Mouse (Mus musculus): ENCODE data around the gene Cpne7. TPM values are rescaled to one million over a fixed set of nuclear protein-coding genes. Genes with fewer than 3 reads are reported as not detected.
A peak's percentile ranks its signal among the peaks of the same experiment; 100 is the strongest.

Cpne7 gene
- polyA plus RNA-seq (2015; fragmentation: Nextera tagmentation; extraction: Ambion mirVana), result 0.06 TPM in 2 replicates

- Histone ChIP-seq H3K9me3 (ENCODE audit: low read length) (no peaks in the 10 kb centered on the region), H3K9ac (replicated peaks) (peak within 1 kb of the TSS; percentile 41), H3K4me3 (ENCODE audit: low read depth, low read length) (peak within 1 kb of the TSS; percentile 46), H3K36me3 (replicated peaks; ENCODE audit: insufficient read depth, low read length) (no peaks in the 10 kb centered on the region), H3K4me2 (ENCODE audit: low read depth, low read length) (peak within 1 kb of the TSS; percentile 82), H3K27me3 (ENCODE audit: insufficient read depth, low read length) (peaks cover 40% of the 10 kb centered on the region), H3K4me1 (ENCODE audit: insufficient read depth) (peaks cover 15% of the 10 kb centered on the region), H3K27ac (ENCODE audit: low read depth) (no peak within 1 kb of the TSS)
- TF ChIP-seq EP300 (IDR thresholded peaks at IDR 0.05; ENCODE audit: low read depth) (no peak), CTCF (IDR thresholded peaks at IDR 0.05; ENCODE audit: low read depth) (no peak)
- DNase-seq, result peak; percentile 44
- ATAC-seq, result peak; percentile 51; the same call in 1 of the 2 replicates
- WGBS (ENCODE audit: insufficient replicate concordance), result 3% methylated on average over 48 of the region's 51 CpGs
These were observed at the start of gene Cpne7 for GRCm38 (mm10) chr8:123117127-123117731. Gene Cpne7, plus strand, starts transcription at chr8:123117374.

- WGBS (ENCODE audit: insufficient replicate concordance), result 80% methylated on average over 4 of the region's 4 CpGs
- no peaks in the 10 kb centered on the region for H3K27me3 ChIP-seq (ENCODE audit: insufficient read depth, low read length)
These were observed 46.0 kb upstream of the Cpne7 start for GRCm38 (mm10) chr8:123071176-123071575.

DNA sequence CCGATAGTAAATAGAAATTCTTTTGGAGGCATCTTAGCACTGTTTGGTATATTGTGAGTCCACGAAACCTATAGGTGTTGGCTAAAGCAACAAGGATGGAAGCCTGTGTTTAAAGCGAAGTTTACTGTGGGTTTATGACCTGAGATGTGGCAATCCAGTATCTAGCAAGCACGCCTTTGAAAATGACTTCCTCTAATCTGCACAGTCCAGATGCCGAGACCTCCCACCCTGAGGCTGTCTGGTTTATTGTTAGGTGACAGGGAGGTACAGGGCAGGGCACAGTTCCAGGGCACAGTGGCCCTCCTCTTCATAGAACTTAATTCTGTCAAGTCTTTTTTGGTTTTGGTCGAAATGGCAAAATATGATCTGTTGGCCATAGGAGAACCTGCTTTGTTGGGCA is 40.0 kb upstream of the Cpne7 start:
- H3K4me3 ChIP-seq (ENCODE audit: low read depth, low read length), result no peak overlapping the region
- DNase-seq (no peak), ATAC-seq (0 out of 2 replicates have a peak, but pooled peaks have one; percentile 38)
- 69% methylated on average over 6 of the region's 6 CpGs for WGBS (ENCODE audit: insufficient replicate concordance)
- no peaks in the 10 kb centered on the region for H3K4me1 ChIP-seq (ENCODE audit: insufficient read depth)
- no peaks in the 10 kb centered on the region for H3K27me3 ChIP-seq (ENCODE audit: insufficient read depth, low read length)
- H3K9ac ChIP-seq (replicated peaks), result no peak overlapping the region
- H3K36me3 ChIP-seq (replicated peaks; ENCODE audit: insufficient read depth, low read length), result peaks cover 49% of the 10 kb centered on the region
- no peak overlapping the region for H3K4me2 ChIP-seq (ENCODE audit: low read depth, low read length)
- H3K27ac ChIP-seq (ENCODE audit: low read depth), result no peak overlapping the region
- no peak for TF ChIP-seq EP300 (IDR thresholded peaks at IDR 0.05; ENCODE audit: low read depth)
- H3K9me3 ChIP-seq (ENCODE audit: low read length), result no peaks in the 10 kb centered on the region

More at GRCm38 (mm10) chr8:123071176-123071575, 46.0 kb upstream of the Cpne7 start:
- H3K4me3 ChIP-seq (ENCODE audit: low read depth, low read length), result no peak overlapping the region
- DNase-seq, result no peak
- H3K4me1 ChIP-seq (ENCODE audit: insufficient read depth), result peaks cover 10% of the 10 kb centered on the region
- ATAC-seq, result no peak
- H3K4me2 ChIP-seq (ENCODE audit: low read depth, low read length), result no peak overlapping the region
- no peak overlapping the region for H3K27ac ChIP-seq (ENCODE audit: low read depth)
- H3K36me3 ChIP-seq (replicated peaks; ENCODE audit: insufficient read depth, low read length), result peaks cover 12% of the 10 kb centered on the region
- TF ChIP-seq EP300 (IDR thresholded peaks at IDR 0.05; ENCODE audit: low read depth) (no peak), CTCF (IDR thresholded peaks at IDR 0.05; ENCODE audit: low read depth) (no peak)
- no peaks in the 10 kb centered on the region for H3K9me3 ChIP-seq (ENCODE audit: low read length)
- no peak overlapping the region for H3K9ac ChIP-seq (replicated peaks)

DNA sequence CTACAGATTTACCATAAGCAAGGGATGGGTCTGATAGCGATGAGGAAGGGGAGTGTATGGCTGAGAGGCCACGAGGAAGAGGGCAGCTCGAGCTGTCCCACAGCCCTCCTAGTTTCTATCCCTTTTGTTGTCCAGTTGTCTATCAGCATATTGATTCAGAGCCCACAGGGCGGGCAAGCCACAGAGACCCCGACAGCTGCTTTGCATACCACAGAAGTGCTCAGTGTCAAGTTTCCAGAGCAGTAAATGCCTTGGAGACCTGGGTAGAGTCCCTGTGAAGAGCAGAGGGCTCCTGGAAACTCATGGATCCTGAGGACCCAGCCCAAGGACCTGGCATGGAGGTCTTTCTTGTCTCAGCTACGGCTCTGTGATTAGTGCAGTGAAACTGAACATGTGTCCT is 34.2 kb upstream of the Cpne7 start:
- no peak for ATAC-seq
- Histone ChIP-seq H3K36me3 (replicated peaks; ENCODE audit: insufficient read depth, low read length) (peaks cover 61% of the 10 kb centered on the region), H3K4me2 (ENCODE audit: low read depth, low read length) (no peak overlapping the region), H3K4me3 (ENCODE audit: low read depth, low read length) (no peak overlapping the region), H3K9me3 (ENCODE audit: low read length) (no peaks in the 10 kb centered on the region), H3K4me1 (ENCODE audit: insufficient read depth) (no peaks in the 10 kb centered on the region), H3K27me3 (ENCODE audit: insufficient read depth, low read length) (no peaks in the 10 kb centered on the region), H3K9ac (replicated peaks) (no peak overlapping the region), H3K27ac (ENCODE audit: low read depth) (no peak overlapping the region)
- TF ChIP-seq CTCF (IDR thresholded peaks at IDR 0.05; ENCODE audit: low read depth) (no peak), EP300 (IDR thresholded peaks at IDR 0.05; ENCODE audit: low read depth) (no peak)
- 80% methylated on average over 6 of the region's 6 CpGs for WGBS (ENCODE audit: insufficient replicate concordance)
- no peak for DNase-seq

DNA sequence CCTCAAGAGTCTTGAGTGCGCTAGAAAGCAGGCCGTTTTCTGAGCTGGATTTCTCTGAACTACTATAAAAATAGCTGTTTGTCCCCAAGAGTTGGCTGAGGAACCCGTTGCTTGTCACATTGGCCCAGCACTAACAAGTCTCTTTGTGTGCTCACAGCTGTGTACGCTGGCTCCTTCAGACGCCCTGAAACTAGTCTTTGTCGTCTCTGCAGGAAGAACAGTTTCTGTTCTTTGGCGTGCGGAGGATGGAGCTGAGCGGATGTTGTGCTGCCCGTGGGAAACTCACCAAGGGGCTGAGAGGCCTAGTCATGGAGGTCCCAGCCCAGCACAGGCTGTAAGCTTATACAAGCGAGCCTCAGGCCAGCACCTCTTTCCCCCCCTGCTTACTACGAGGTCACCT is 33.6 kb upstream of the Cpne7 start:
- no peak for TF ChIP-seq CTCF (IDR thresholded peaks at IDR 0.05; ENCODE audit: low read depth)
- TF ChIP-seq EP300 (IDR thresholded peaks at IDR 0.05; ENCODE audit: low read depth), result no peak
- Histone ChIP-seq H3K27ac (ENCODE audit: low read depth) (no peak overlapping the region), H3K36me3 (replicated peaks; ENCODE audit: insufficient read depth, low read length) (peaks cover 59% of the 10 kb centered on the region), H3K27me3 (ENCODE audit: insufficient read depth, low read length) (no peaks in the 10 kb centered on the region), H3K4me1 (ENCODE audit: insufficient read depth) (no peaks in the 10 kb centered on the region), H3K4me2 (ENCODE audit: low read depth, low read length) (no peak overlapping the region), H3K9me3 (ENCODE audit: low read length) (no peaks in the 10 kb centered on the region), H3K9ac (replicated peaks) (no peak overlapping the region), H3K4me3 (ENCODE audit: low read depth, low read length) (no peak overlapping the region)
- 89% methylated on average over 12 of the region's 12 CpGs for WGBS (ENCODE audit: insufficient replicate concordance)
- ATAC-seq (no peak), DNase-seq (no peak)

GRCm38 (mm10) chr8:123087289-123087688 is 29.9 kb upstream of the Cpne7 start:
- no peak for ATAC-seq
- Histone ChIP-seq H3K9ac (replicated peaks) (no peak overlapping the region), H3K4me1 (ENCODE audit: insufficient read depth) (no peaks in the 10 kb centered on the region), H3K27me3 (ENCODE audit: insufficient read depth, low read length) (no peaks in the 10 kb centered on the region), H3K4me3 (ENCODE audit: low read depth, low read length) (no peak overlapping the region), H3K27ac (ENCODE audit: low read depth) (no peak overlapping the region), H3K36me3 (replicated peaks; ENCODE audit: insufficient read depth, low read length) (peaks cover 62% of the 10 kb centered on the region), H3K9me3 (ENCODE audit: low read length) (no peaks in the 10 kb centered on the region), H3K4me2 (ENCODE audit: low read depth, low read length) (no peak overlapping the region)
- WGBS (ENCODE audit: insufficient replicate concordance), result 75% methylated on average over 9 of the region's 9 CpGs
- DNase-seq, result no peak
- no peak for TF ChIP-seq EP300 (IDR thresholded peaks at IDR 0.05; ENCODE audit: low read depth)
- TF ChIP-seq CTCF (IDR thresholded peaks at IDR 0.05; ENCODE audit: low read depth), result no peak

Data from liver, postnatal 0 days (tissue).